Mouse (Mus musculus): Measurements from ENCODE around the gene Vamp9.

Vamp9 gene

GRCm38 (mm10) chr5:99906181-99906956 is at the start of gene Vamp9:
TSS of gene Vamp9 (plus strand) at chr5:99906254.
- DNase-seq (ENCODE audit: low spot score) = peak; percentile 90

- peak; percentile 44 for DNase-seq (ENCODE audit: low spot score)
Measured at GRCm38 (mm10) chr5:99857106-99857637, 48.9 kb upstream of the Vamp9 start.

- DNase-seq (ENCODE audit: low spot score) = no peak
Measured at GRCm38 (mm10) chr5:99859637-99860433, 46.2 kb upstream of the Vamp9 start.

GRCm38 (mm10) chr5:99861816-99862215 is 44.2 kb upstream of the Vamp9 start:
- no peak for DNase-seq (ENCODE audit: low spot score)

GRCm38 (mm10) chr5:99863656-99864380 is 42.2 kb upstream of the Vamp9 start:
- no peak for DNase-seq (ENCODE audit: low spot score)

GRCm38 (mm10) chr5:99865779-99866178 is 40.3 kb upstream of the Vamp9 start:
- no peak for DNase-seq (ENCODE audit: low spot score)

GRCm38 (mm10) chr5:99868286-99868685 is 37.8 kb upstream of the Vamp9 start:
- DNase-seq (ENCODE audit: low spot score) = no peak

GRCm38 (mm10) chr5:99868923-99869322 is 37.1 kb upstream of the Vamp9 start:
- no peak for DNase-seq (ENCODE audit: low spot score)

- no peak for DNase-seq (ENCODE audit: low spot score)
Measured at GRCm38 (mm10) chr5:99877565-99877964, 28.5 kb upstream of the Vamp9 start.

GRCm38 (mm10) chr5:99882441-99882840 is 23.6 kb upstream of the Vamp9 start:
- no peak for DNase-seq (ENCODE audit: low spot score)

- no peak for DNase-seq (ENCODE audit: low spot score)
Measured at GRCm38 (mm10) chr5:99884035-99884434, 22.0 kb upstream of the Vamp9 start.

- no peak for DNase-seq (ENCODE audit: low spot score)
Measured at GRCm38 (mm10) chr5:99887133-99887532, 18.9 kb upstream of the Vamp9 start.

- peak; percentile 93 for DNase-seq (ENCODE audit: low spot score)
Measured at GRCm38 (mm10) chr5:99891516-99892441, 14.3 kb upstream of the Vamp9 start.

GRCm38 (mm10) chr5:99900041-99900440 is 6.0 kb upstream of the Vamp9 start:
- peak; percentile 84 for DNase-seq (ENCODE audit: low spot score)

- DNase-seq (ENCODE audit: low spot score) = no peak
Measured at GRCm38 (mm10) chr5:99905731-99906130, 323 bp upstream of the Vamp9 start.

GRCm38 (mm10) chr5:99915494-99915893 is 9.4 kb downstream of the Vamp9 start:
- no peak for DNase-seq (ENCODE audit: low spot score)

GRCm38 (mm10) chr5:99922033-99922432 is 16.0 kb downstream of the Vamp9 start:
- DNase-seq (ENCODE audit: low spot score) = no peak

GRCm38 (mm10) chr5:99927951-99928350 is 21.9 kb downstream of the Vamp9 start:
- DNase-seq (ENCODE audit: low spot score) = peak; percentile 56

GRCm38 (mm10) chr5:99931910-99932309 is 25.9 kb downstream of the Vamp9 start:
- DNase-seq (ENCODE audit: low spot score) = no peak

- DNase-seq (ENCODE audit: low spot score) = no peak
Measured at GRCm38 (mm10) chr5:99939440-99939839, 33.4 kb downstream of the Vamp9 start.

- no peak for DNase-seq (ENCODE audit: low spot score)
Measured at GRCm38 (mm10) chr5:99941273-99941672, 35.2 kb downstream of the Vamp9 start.
